Mouse (Mus musculus) erythroblast, embryonic 14.5 days (primary cell): ENCODE data around the gene Hist1h2bf. TPM values are rescaled to one million over a fixed set of nuclear protein-coding genes. Genes with fewer than 3 reads are reported as not detected.
"Not testable (repeated sequence)": the region's sequence is repeated elsewhere in the genome, so short reads cannot be mapped to it uniquely, and the experiment has no call there.

Experiments used
- H3K27me3 ChIP-seq: 2 replicates; pipeline ENCODE4 v1.6.1; 2012; ENCODE audit warnings: inconsistent platforms; ENCODE audit not compliant: control insufficient read depth
- H3K36me3 ChIP-seq: 2 replicates; pipeline ENCODE4 v1.6.1; 2012; ENCODE audit warnings: mild to moderate bottlenecking, inconsistent platforms; ENCODE audit not compliant: control insufficient read depth
- H3K4me1 ChIP-seq: 2 replicates; pipeline ENCODE4 v1.6.1; 2012; ENCODE audit warnings: inconsistent platforms; ENCODE audit not compliant: control insufficient read depth
- H3K4me3 ChIP-seq: replicated peaks from 2 replicates; pipeline ENCODE3; 2012; ENCODE audit warnings: moderate library complexity, mild to moderate bottlenecking, inconsistent platforms
- H3K9me3 ChIP-seq: 2 replicates; pipeline ENCODE4 v1.6.1; 2012; ENCODE audit warnings: low read length, inconsistent platforms, mixed read lengths; ENCODE audit not compliant: control insufficient read depth
- GATA1 ChIP-seq: IDR thresholded peaks from 2 replicates; pipeline ENCODE4 v1.6.1; 2012; ENCODE audit warnings: low read length, inconsistent platforms, mixed read lengths
- TAL1 ChIP-seq: IDR thresholded peaks from 3 replicates; pipeline ENCODE4 v1.6.1; 2012; ENCODE audit warnings: low read length, inconsistent platforms, mixed read lengths
- polyA plus RNA-seq: library from polyadenylated mRNA; stranded (reverse); fragments of >175 nt; gene quantifications from 2 replicates; pipeline ENCODE4 v1.2.3, GENCODE M21; 2012

Gene Hist1h2bf
- polyA plus RNA-seq, 1 experiment: 15.6 TPM

- TF ChIP-seq GATA1: no peak
- no peak for TF ChIP-seq TAL1
- Histone ChIP-seq H3K27me3 (no peaks in the 10 kb centered on the region), H3K4me3 (peak overlapping the region; percentile 72), H3K9me3 (no peaks in the 10 kb centered on the region), H3K36me3 (peaks cover 2% of the 10 kb centered on the region), H3K4me1 (peaks cover 40% of the 10 kb centered on the region)
Measured at GRCm38 (mm10) chr13:23572218-23573033, 1.6 kb downstream of the Hist1h2bf start.

- not testable (repeated sequence) for H3K27me3 ChIP-seq, H3K9me3 ChIP-seq, H3K36me3 ChIP-seq
- peaks cover 39% of the 10 kb centered on the region for H3K4me1 ChIP-seq
- peak overlapping the region; percentile 72 for H3K4me3 ChIP-seq
Measured at GRCm38 (mm10) chr13:23571504-23572217, 2.3 kb downstream of the Hist1h2bf start.

- H3K9me3 ChIP-seq: no peaks in the 10 kb centered on the region
- H3K4me1 ChIP-seq: peaks cover 38% of the 10 kb centered on the region
- H3K36me3 ChIP-seq: no peaks in the 10 kb centered on the region; the same call in 1 of the 2 replicates
- H3K27me3 ChIP-seq: no peaks in the 10 kb centered on the region
- peak within 1 kb of the TSS; percentile 72 for H3K4me3 ChIP-seq
- TF ChIP-seq TAL1 (no peak), GATA1 (no peak)
Measured at GRCm38 (mm10) chr13:23571022-23571503, 2.9 kb downstream of the Hist1h2bf start, which contains the start of the genes Hist1h2ae and Hist1h2bg. Hist1h2ae (minus strand) TSS chr13:23571220. Hist1h2bg (plus strand) TSS chr13:23571396.

GRCm38 (mm10) chr13:23570261-23571021 is 3.6 kb downstream of the Hist1h2bf start:
- not testable (repeated sequence) for H3K36me3 ChIP-seq, H3K27me3 ChIP-seq, H3K9me3 ChIP-seq
- peaks cover 43% of the 10 kb centered on the region for H3K4me1 ChIP-seq
- peak overlapping the region; percentile 68 for H3K4me3 ChIP-seq

GRCm38 (mm10) chr13:23564482-23564881 is 9.5 kb downstream of the Hist1h2bf start:
- peaks cover 55% of the 10 kb centered on the region for H3K4me1 ChIP-seq

GRCm38 (mm10) chr13:23562699-23563462 is 11.1 kb downstream of the Hist1h2bf start:
- no peaks in the 10 kb centered on the region for H3K27me3 ChIP-seq
- H3K4me3 ChIP-seq: peak overlapping the region; percentile 60
- no peaks in the 10 kb centered on the region for H3K36me3 ChIP-seq
- TF ChIP-seq TAL1: no peak
- peaks cover 57% of the 10 kb centered on the region for H3K4me1 ChIP-seq
- no peaks in the 10 kb centered on the region for H3K9me3 ChIP-seq

More at GRCm38 (mm10) chr13:23564482-23564881, 9.5 kb downstream of the Hist1h2bf start:
- Histone ChIP-seq H3K27me3 (no peaks in the 10 kb centered on the region), H3K36me3 (no peaks in the 10 kb centered on the region), H3K9me3 (no peaks in the 10 kb centered on the region), H3K4me3 (no peak overlapping the region)
- no peak for TF ChIP-seq GATA1
- no peak for TF ChIP-seq TAL1

- H3K36me3 ChIP-seq, H3K9me3 ChIP-seq, H3K27me3 ChIP-seq: not testable (repeated sequence)
- peak within 1 kb of the TSS; percentile 60 for H3K4me3 ChIP-seq
- peaks cover 54% of the 10 kb centered on the region for H3K4me1 ChIP-seq
Measured at GRCm38 (mm10) chr13:23561883-23562659, 11.9 kb downstream of the Hist1h2bf start, which contains the start of gene Hist1h3e. Hist1h3e (minus strand) TSS chr13:23562369.

GRCm38 (mm10) chr13:23561531-23561882 is 12.5 kb downstream of the Hist1h2bf start:
- Histone ChIP-seq H3K4me1 (peaks cover 54% of the 10 kb centered on the region), H3K4me3 (peak overlapping the region; percentile 53)
- not testable (repeated sequence) for H3K36me3 ChIP-seq, H3K27me3 ChIP-seq, H3K9me3 ChIP-seq

- H3K9me3 ChIP-seq, H3K36me3 ChIP-seq, H3K27me3 ChIP-seq: not testable (repeated sequence)
- Histone ChIP-seq H3K4me1 (peaks cover 51% of the 10 kb centered on the region), H3K4me3 (peak overlapping the region; percentile 56)
Measured at GRCm38 (mm10) chr13:23560699-23561098, 13.3 kb downstream of the Hist1h2bf start.
